Mouse (Mus musculus) embryonic facial prominence, embryonic 14.5 days (tissue): ENCODE measurements around the gene Capza2. TPM values are rescaled to one million over a fixed set of nuclear protein-coding genes. Genes with fewer than 3 reads are reported as not detected.

Experiments
- ATAC-seq: fragments of 200-750 bp; cut with Nextera tagmentation; 2 replicates; pipeline ENCODE4 v1.8.0; 2017; ENCODE audit warnings: low read depth, moderate number of reproducible peaks, moderate TSS enrichment
- DNase-seq: peaks from one replicate; pipeline ENCODE4 v3.0.0-alpha.2; 2015; ENCODE audit warnings: low spot score
- H3K27ac ChIP-seq: fragments of 300-500 bp; sonication (generic); replicated peaks from 2 replicates; pipeline ENCODE4 v1.5.1; 2014; ENCODE audit warnings: low read depth, mild to moderate bottlenecking, low read length, moderate library complexity
- H3K27me3 ChIP-seq: fragments of 300-500 bp; sonication (generic); replicated peaks from 2 replicates; pipeline ENCODE4 v1.6.1; 2014; ENCODE audit warnings: low read length; ENCODE audit not compliant: control insufficient read depth, insufficient read depth
- H3K36me3 ChIP-seq: fragments of 300-500 bp; sonication (generic); 2 replicates; pipeline ENCODE4 v1.6.1; 2014; ENCODE audit warnings: low read length, mixed read lengths; ENCODE audit not compliant: control insufficient read depth, insufficient read depth
- H3K4me1 ChIP-seq: fragments of 300-500 bp; sonication (generic); 2 replicates; pipeline ENCODE4 v1.6.1; 2014; ENCODE audit warnings: antibody characterized with exemption, low read length; ENCODE audit not compliant: control insufficient read depth, insufficient read depth
- H3K4me2 ChIP-seq: fragments of 300-500 bp; sonication (generic); 2 replicates; pipeline ENCODE4 v1.6.1; 2014; ENCODE audit warnings: low read depth, mild to moderate bottlenecking, low read length, moderate library complexity, mixed read lengths
- H3K4me3 ChIP-seq: fragments of 300-500 bp; sonication (generic); 2 replicates; pipeline ENCODE4 v1.5.1; 2014; ENCODE audit warnings: low read depth, mild to moderate bottlenecking, low read length
- H3K9ac ChIP-seq: fragments of 300-500 bp; sonication (generic); 2 replicates; pipeline ENCODE4 v1.6.1; 2014; ENCODE audit warnings: low read depth, mild to moderate bottlenecking, low read length, moderate library complexity, mixed read lengths
- H3K9me3 ChIP-seq: fragments of 300-500 bp; sonication (generic); 2 replicates; pipeline ENCODE4 v1.6.1; 2016; ENCODE audit warnings: low read length; ENCODE audit not compliant: control insufficient read depth
- WGBS: fragments of 180-500 bp; shearing (Covaris S2); extraction: QIAGEN DNeasy Blood & Tissue Kit; methylation state at CpG from one replicate; pipeline ENCODE4 v1.1.7; 2014; 5-methylcytosine and 5-hydroxymethylcytosine counted together
- polyA plus RNA-seq: library from polyadenylated mRNA; unstranded; fragments of >200 nt; fragmentation: Nextera tagmentation; extraction: Ambion mirVana; gene quantifications from 2 replicates; pipeline ENCODE4 v1.2.1, GENCODE M21; 2014

Capza2 gene
- 234 and 237 TPM in 2 replicates for polyA plus RNA-seq

DNA sequence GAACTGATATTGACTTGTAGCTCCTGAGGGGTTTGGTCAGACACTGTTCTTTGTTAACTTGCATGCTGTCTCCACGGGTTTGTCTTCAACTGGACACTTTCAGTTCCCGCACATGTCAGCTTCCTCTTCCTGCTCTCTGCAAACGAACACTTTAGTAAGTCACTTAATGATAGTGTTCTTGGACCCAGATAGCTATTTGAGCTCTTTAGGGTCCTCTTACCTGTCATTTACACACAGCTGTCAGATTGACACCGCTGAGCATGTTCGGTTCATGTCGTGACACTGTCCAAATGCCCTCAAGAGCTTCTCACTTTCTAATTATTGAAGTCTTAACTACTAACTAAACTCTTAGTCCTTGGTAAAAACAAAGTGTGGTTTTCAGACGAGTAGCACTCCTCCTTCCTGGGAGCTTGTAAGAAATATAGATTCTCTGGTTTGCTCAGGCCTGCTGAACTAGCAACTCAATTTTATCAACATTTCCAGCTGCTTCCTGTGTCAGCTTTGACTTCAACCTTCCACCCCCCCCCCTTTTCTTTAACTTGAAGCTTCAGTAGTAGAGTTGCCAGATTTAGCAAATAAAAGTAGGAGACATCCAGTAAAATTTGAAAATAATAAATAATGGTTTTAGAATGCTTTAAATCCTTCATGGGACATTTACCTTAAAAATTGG, at the start of gene Capza2:
TSS of gene Capza2 (plus strand) at position 620 of the 670 bp plus-strand sequence.
- DNase-seq: no peak
- peaks cover 10% of the 10 kb centered on the region; the same call in 1 of the 2 replicates for H3K4me1 ChIP-seq
- H3K9ac ChIP-seq: peak within 1 kb of the TSS; percentile 99
- H3K27ac ChIP-seq: peak within 1 kb of the TSS; percentile 95
- H3K4me2 ChIP-seq: peak within 1 kb of the TSS; percentile 65
- H3K36me3 ChIP-seq: no peaks in the 10 kb centered on the region
- H3K4me3 ChIP-seq: peak within 1 kb of the TSS; percentile 92
- H3K27me3 ChIP-seq: no peaks in the 10 kb centered on the region
- 76% methylated on average over 7 of the region's 7 CpGs for WGBS
- ATAC-seq: no peak
- H3K9me3 ChIP-seq: 0 out of 2 replicates have a peak, but pooled peaks cover under 1% of the 10 kb centered on the region

DNA sequence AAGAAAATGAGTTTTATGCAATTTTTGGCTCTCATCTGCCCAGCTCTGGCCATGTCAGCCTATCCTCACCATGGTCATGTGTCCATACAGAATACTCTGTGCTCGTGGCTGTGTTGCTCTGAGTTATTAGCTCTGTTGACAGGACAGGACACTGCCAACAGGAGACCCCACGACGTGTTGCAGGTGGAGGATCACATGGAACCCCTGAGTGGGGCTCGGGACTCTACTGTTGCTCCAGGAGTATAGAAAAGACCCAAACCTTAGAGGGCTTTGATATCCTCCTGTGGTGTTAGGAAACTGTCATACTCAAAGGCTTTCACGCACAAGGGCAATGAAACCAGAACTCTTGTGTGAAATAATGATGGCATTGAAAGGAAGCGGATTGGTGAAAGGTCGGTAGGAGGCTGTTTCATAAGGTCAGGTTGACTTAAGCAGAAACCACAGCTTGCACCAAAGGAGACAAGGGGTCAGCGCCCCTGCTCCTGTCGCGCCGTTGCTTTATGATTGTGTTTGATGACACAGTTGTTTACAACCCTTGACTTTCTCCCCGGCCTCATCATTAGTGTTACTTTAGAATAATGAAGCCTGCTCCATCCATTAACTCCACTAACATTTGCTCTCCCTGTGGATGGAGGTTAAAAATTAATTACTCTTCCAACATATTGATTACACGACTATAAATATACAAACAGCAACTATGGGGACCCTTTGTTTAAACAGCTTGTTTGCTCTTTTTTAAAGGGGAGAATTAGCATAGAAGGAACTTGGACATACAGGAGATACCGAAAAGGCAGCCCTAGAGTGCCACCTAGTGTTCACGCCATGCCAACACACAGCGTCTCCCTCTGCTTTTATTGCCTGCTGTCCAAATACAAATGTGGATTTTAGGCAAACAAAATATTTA, 46.7 kb upstream of the Capza2 start:
- no peaks in the 10 kb centered on the region for H3K27me3 ChIP-seq
- H3K4me2 ChIP-seq: no peak overlapping the region
- peaks cover 10% of the 10 kb centered on the region for H3K9me3 ChIP-seq
- H3K36me3 ChIP-seq: no peaks in the 10 kb centered on the region
- DNase-seq (peak; percentile 74), ATAC-seq (peak; percentile 80)
- H3K4me3 ChIP-seq: no peak overlapping the region
- WGBS: 31% methylated on average over 16 of the region's 16 CpGs
- H3K27ac ChIP-seq: no peak overlapping the region
- H3K9ac ChIP-seq: no peak overlapping the region
- no peaks in the 10 kb centered on the region for H3K4me1 ChIP-seq

DNA sequence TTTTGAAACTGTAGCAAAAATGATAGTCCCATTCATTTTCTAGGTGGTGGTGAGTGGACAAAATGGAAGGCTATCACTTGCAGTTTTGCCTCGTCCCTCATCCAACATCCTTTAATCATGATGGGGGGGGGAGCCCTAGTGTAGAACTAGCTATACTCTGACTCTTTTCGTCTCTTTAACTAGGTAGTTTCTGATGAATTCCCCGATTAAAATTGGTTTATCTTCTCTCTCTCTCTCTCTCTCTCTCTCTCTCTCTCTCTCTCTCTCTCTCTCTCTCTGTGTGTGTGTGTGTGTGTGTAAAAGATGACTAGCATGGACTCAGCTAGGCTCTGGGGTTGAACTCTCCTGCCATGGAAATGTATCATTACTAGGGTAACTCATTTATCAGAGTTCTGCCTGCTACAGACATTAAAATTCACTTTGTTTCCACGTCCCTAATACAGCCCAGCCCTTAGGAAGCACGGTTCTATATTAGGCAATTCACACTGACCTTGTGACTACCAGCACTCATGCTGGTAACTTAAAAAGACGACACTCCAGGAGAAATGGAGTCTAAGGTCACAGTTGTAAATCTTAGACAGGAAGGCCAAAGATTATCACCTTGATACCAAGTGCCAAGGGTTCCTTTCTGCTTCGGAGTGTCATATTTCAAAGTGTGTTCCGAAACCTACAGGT, 45.9 kb upstream of the Capza2 start:
- Histone ChIP-seq H3K36me3 (no peaks in the 10 kb centered on the region), H3K27ac (no peak overlapping the region), H3K4me3 (no peak overlapping the region), H3K27me3 (no peaks in the 10 kb centered on the region), H3K9me3 (peaks cover 10% of the 10 kb centered on the region), H3K4me2 (no peak overlapping the region), H3K4me1 (no peaks in the 10 kb centered on the region), H3K9ac (no peak overlapping the region)
- WGBS: 46% methylated on average over 8 of the region's 8 CpGs
- no peak for ATAC-seq
- no peak for DNase-seq

DNA sequence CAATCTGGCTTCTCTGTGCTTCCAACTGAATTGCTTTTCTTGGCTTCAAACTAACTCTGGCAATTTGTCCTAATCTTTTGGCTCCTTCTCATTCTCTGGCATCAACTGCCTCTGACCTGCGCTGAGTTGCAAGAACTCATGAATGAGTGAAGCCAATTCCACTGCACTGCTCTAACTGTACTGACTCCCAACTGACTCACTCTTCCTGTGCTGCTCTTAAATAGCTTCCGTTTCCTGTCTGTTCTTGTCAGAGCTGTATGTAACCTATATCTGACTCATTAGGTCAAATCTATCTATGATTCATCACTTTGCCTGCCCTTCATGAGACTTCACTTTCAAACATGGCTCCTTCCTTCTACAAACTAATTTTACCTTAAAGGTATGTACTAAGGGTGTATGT, 42.1 kb upstream of the Capza2 start:
- H3K36me3 ChIP-seq: no peaks in the 10 kb centered on the region
- H3K9ac ChIP-seq: no peak overlapping the region
- no peaks in the 10 kb centered on the region for H3K4me1 ChIP-seq
- DNase-seq: no peak
- H3K27ac ChIP-seq: no peak overlapping the region
- ATAC-seq: no peak
- H3K4me3 ChIP-seq: no peak overlapping the region
- H3K9me3 ChIP-seq: peaks cover 10% of the 10 kb centered on the region
- WGBS: 91% methylated on average over 2 of the region's 2 CpGs
- H3K27me3 ChIP-seq: no peaks in the 10 kb centered on the region
- no peak overlapping the region for H3K4me2 ChIP-seq

DNA sequence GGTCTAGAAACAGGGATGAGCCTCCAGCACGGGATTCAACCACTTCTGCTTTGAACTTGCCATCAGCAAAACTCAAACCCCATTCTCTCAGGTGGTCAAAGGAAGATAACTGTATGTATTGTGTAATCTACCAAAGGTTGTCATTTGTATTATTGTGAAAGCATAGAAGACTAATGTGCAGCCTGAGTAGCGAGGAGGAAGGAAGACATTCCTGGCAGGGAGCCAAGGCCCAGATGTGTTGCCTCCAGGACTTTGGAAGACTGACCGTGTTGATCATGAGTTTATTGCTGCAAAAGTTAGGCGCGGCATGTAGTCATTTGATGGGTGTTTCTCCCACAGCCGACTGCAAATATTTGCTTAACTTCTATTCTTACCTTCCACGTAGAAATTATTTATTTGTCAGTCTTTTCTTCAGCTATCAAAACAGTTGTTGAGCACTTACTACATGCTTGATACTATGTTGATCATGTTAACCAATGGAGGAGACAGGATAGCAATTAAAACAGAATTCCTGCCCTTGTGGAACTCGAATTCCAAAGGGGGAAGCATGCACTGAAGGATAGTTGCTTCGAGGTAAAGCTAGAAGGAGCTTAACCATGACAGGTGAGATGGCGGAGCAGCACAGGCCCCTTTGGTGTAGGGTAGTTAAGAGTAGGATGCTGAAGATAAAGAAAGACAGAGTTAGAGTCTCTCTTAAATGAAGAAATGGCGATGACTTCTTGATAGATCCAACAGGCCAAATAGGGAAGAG, 40.1 kb upstream of the Capza2 start:
- ATAC-seq: no peak
- DNase-seq: peak; percentile 36
- 75% methylated on average over 11 of the region's 11 CpGs for WGBS

DNA sequence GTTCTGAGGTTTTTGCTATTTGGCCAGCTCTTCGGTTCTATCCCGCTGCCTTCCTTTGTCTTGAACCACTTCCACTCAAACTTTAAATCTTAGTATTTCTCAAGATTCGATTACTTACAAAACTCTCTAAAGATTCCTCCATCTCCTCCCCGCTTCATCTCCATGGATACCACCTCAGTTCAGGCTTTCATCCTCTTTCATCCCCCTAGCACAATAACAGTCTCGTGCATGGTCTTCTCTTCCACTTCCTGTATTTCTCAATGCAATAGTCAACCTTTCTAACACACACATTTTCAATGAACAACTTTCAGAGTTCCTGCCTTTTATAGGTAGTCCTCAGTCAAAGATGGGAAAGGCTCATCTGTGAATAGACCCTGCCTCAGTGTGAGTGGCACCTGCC, 36.7 kb upstream of the Capza2 start:
- WGBS: 92% methylated on average over 5 of the region's 5 CpGs
- no peaks in the 10 kb centered on the region for H3K9me3 ChIP-seq
- no peaks in the 10 kb centered on the region for H3K27me3 ChIP-seq
- no peaks in the 10 kb centered on the region for H3K4me1 ChIP-seq
- no peak overlapping the region for H3K27ac ChIP-seq
- no peak overlapping the region for H3K4me2 ChIP-seq
- ATAC-seq: no peak
- no peaks in the 10 kb centered on the region for H3K36me3 ChIP-seq
- no peak overlapping the region for H3K9ac ChIP-seq
- H3K4me3 ChIP-seq: no peak overlapping the region
- DNase-seq: no peak

More for the DNA sequence above, 40.1 kb upstream of the Capza2 start:
- Histone ChIP-seq H3K9me3 (peaks cover 10% of the 10 kb centered on the region), H3K4me2 (no peak overlapping the region), H3K4me3 (no peak overlapping the region), H3K4me1 (no peaks in the 10 kb centered on the region), H3K9ac (no peak overlapping the region), H3K27ac (no peak overlapping the region), H3K27me3 (no peaks in the 10 kb centered on the region), H3K36me3 (no peaks in the 10 kb centered on the region)

DNA sequence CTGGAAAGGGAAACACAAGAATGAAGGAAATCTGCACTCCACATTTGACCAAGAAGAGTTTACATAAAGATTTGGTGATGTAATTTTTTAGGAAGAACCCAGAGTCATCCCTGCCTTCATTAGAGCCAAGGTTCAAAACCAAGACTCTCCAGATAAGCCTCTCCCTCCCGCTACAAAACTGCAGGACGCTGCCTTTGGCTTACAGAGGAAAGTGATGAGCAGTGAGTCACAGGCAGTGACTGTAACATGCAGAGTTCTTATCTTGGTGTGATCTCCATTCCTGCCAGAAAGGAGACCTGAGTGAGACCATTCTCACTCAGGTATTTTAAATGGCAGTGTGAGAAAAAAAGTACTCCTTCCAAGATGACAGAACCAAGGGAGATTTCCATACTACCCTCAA, 34.5 kb upstream of the Capza2 start:
- ATAC-seq (no peak), DNase-seq (no peak)
- WGBS: 61% methylated on average over 2 of the region's 2 CpGs
- no peak overlapping the region for H3K27ac ChIP-seq
- H3K9ac ChIP-seq: no peak overlapping the region
- no peaks in the 10 kb centered on the region for H3K36me3 ChIP-seq
- H3K4me1 ChIP-seq: no peaks in the 10 kb centered on the region
- H3K4me3 ChIP-seq: no peak overlapping the region
- H3K27me3 ChIP-seq: no peaks in the 10 kb centered on the region
- no peak overlapping the region for H3K4me2 ChIP-seq
- no peaks in the 10 kb centered on the region for H3K9me3 ChIP-seq

DNA sequence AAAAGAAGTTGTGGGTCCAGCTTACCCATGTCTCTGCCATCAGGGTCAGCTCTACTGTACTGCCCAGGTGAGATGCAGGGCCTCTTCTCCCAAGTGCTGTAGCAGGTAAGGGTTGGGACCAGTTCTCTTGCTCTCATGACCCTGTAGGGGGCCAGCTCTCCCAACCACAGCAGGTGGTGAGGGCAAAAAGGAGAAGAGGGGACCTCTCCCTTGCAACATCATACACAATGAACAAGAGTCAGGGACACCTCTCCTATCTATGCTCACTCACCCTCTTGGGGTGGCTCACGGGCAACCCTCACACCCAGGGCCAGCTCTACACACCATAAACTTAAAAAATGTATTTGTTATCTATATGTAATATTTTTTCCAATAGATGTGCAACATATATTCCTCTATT, 29.1 kb upstream of the Capza2 start:
- Histone ChIP-seq H3K4me3 (no peak overlapping the region), H3K9ac (no peak overlapping the region), H3K9me3 (no peaks in the 10 kb centered on the region), H3K27me3 (no peaks in the 10 kb centered on the region), H3K27ac (no peak overlapping the region), H3K4me2 (no peak overlapping the region), H3K4me1 (no peaks in the 10 kb centered on the region), H3K36me3 (no peaks in the 10 kb centered on the region)
- ATAC-seq (no peak), DNase-seq (no peak)
- 80% methylated on average over 1 of the region's 1 CpGs for WGBS
